Comparison of ENCODE assay signal across 25 mouse cellular contexts in genomic region chr2:7534195-7534594, GRCm38 (mm10).
"Had no signal": no experiment of that assay in that cellular context is flagged by ENCODE, and none has a peak within 500 bp of the region (broad histone marks: within the 10 kb centered on the region; RNA-seq: fewer than 3 reads in every experiment).

No protein-coding gene starts in this region.

- H3K9ac ChIP-seq: forebrain, postnatal 0 days; heart, embryonic 13.5 days; heart, embryonic 15.5 days; hindbrain, embryonic 13.5 days; hindbrain, embryonic 15.5 days; kidney, embryonic 15.5 days; limb, embryonic 12.5 days had no signal

- H3K27ac ChIP-seq: heart, adult 2 months; heart, embryonic 13.5 days; heart, embryonic 15.5 days; hindbrain, embryonic 13.5 days; hindbrain, embryonic 15.5 days; hindbrain, postnatal 0 days; kidney, embryonic 15.5 days; layer of hippocampus, adult 2 months; limb, embryonic 10.5 days; limb, embryonic 12.5 days had no signal

- H3K4me3 ChIP-seq: heart, adult 2 months; heart, embryonic 13.5 days; heart, embryonic 15.5 days; hindbrain, embryonic 13.5 days; hindbrain, embryonic 15.5 days; kidney, embryonic 15.5 days; layer of hippocampus, adult 2 months; left cerebral cortex, adult 2 months; limb, embryonic 10.5 days; limb, embryonic 12.5 days had no signal

- DNase-seq: forebrain, postnatal 0 days; gastrocnemius, postnatal 14 days; gastrocnemius, postnatal 36 days; heart, adult 11 months; heart, adult 2 months; heart, postnatal 14 days; heart, postnatal 36 days; kidney, adult 11 months; kidney, adult 2 months; kidney, adult 9 months; kidney, postnatal 10 days; kidney, postnatal 25 days; kidney, postnatal 4 days had no signal

- H3K9me3 ChIP-seq: heart, embryonic 13.5 days; heart, embryonic 15.5 days; kidney, embryonic 15.5 days; limb, embryonic 10.5 days; limb, embryonic 12.5 days had no signal

- H3K4me1 ChIP-seq: heart, embryonic 15.5 days; kidney, embryonic 15.5 days had no signal

- H3K36me3 ChIP-seq: heart, embryonic 13.5 days; heart, embryonic 15.5 days; hindbrain, embryonic 13.5 days; hindbrain, embryonic 15.5 days; kidney, embryonic 15.5 days; limb, embryonic 10.5 days; limb, embryonic 12.5 days had no signal

- H3K4me2 ChIP-seq: heart, embryonic 11.5 days; heart, embryonic 13.5 days; heart, embryonic 15.5 days; hindbrain, embryonic 13.5 days; hindbrain, embryonic 15.5 days; kidney, embryonic 15.5 days; limb, embryonic 12.5 days had no signal

- ATAC-seq: forebrain, postnatal 0 days; hindbrain, postnatal 0 days; intestine, embryonic 16.5 days had no signal

- H3K27me3 ChIP-seq: heart, embryonic 13.5 days; heart, embryonic 15.5 days; hindbrain, embryonic 13.5 days; hindbrain, embryonic 15.5 days; kidney, embryonic 15.5 days; limb, embryonic 12.5 days had no signal
